20 mouse cellular contexts compared by ENCODE assay signal in the genomic region with DNA sequence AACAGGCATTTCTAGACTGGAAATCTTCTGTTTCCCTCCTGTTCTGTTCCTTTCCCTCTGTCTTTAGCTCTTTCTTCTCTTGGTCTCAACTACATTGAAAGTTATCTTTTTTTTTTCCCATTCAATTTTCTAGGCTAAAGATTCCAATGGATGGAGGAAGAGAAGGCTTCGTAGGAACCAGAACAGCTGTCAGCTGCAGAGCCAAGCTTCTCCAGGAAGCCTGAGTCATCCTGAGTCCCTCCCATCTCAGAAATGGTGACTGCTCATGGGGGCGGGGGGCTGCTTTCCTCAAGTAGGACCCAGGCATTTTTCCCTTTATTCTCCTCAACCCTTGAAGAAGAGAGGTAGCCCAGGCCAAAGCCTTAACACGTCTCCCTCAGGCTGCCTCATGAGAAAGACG. TPM values are rescaled to one million over a fixed set of nuclear protein-coding genes. Genes with fewer than 3 reads are reported as not detected.
A peak's percentile ranks its signal among the peaks of the same experiment; 100 is the strongest.
DNase-seq lines count a peak whose midpoint lies in the region; ATAC-seq and TF ChIP-seq lines count a peak whose summit lies in the region.
"Had no signal": no experiment of that assay in that cellular context is flagged by ENCODE, and none has a peak within 500 bp of the region (broad histone marks: within the 10 kb centered on the region; RNA-seq: fewer than 3 reads in every experiment).

No protein-coding gene starts in this region.

- H3ac ChIP-seq in myocyte (ENCODE audit: control insufficient read depth, insufficient read length), result no peak overlapping the region

- TF ChIP-seq POLR2A in myocyte (IDR thresholded peaks at IDR 0.05; ENCODE audit: insufficient read length, low read depth), result no peak

- H3K27me3 ChIP-seq in forebrain, embryonic 10.5 days (ENCODE audit: poor library complexity, severe bottlenecking), result peaks cover 99% of the 10 kb centered on the region
- H3K27me3 ChIP-seq in forebrain, embryonic 14.5 days (replicated peaks; ENCODE audit: control insufficient read depth, insufficient read depth, low read length), result peaks cover 82% of the 10 kb centered on the region
- H3K27me3 ChIP-seq in myocyte (ENCODE audit: control insufficient read depth, insufficient read depth, insufficient read length), result no peaks in the 10 kb centered on the region
- H3K27me3 ChIP-seq: CH12.LX, Patski had no signal

- H3K9ac ChIP-seq in forebrain, embryonic 14.5 days (ENCODE audit: low read length), result no peak overlapping the region

- no peak overlapping the region for H3K4me2 ChIP-seq in forebrain, embryonic 14.5 days (ENCODE audit: low read length)
- H3K4me2 ChIP-seq in myocyte (ENCODE audit: low read depth), result no peak overlapping the region

- H3K4me3 ChIP-seq in forebrain, embryonic 10.5 days, result no peak overlapping the region
- no peak overlapping the region for H3K4me3 ChIP-seq in forebrain, embryonic 14.5 days (ENCODE audit: low read depth, low read length)
- no peak overlapping the region for H3K4me3 ChIP-seq in myocyte

- WGBS in forebrain, embryonic 10.5 days, result 44% methylated on average over 4 of the region's 4 CpGs
- 31% methylated on average over 4 of the region's 4 CpGs for WGBS in forebrain, embryonic 14.5 days

- no peak for ATAC-seq in forebrain, embryonic 14.5 days
- ATAC-seq: activated CD4-positive, CD25-positive, alpha-beta regulatory T cell, adult 4 months; CD4-positive, CD25-positive, alpha-beta regulatory T cell, adult 4 months; Patski had no signal

- no peaks in the 10 kb centered on the region for H3K9me3 ChIP-seq in forebrain, embryonic 10.5 days
- H3K9me3 ChIP-seq in forebrain, embryonic 14.5 days (replicated peaks; ENCODE audit: control insufficient read depth, low read length), result no peaks in the 10 kb centered on the region
- H3K9me3 ChIP-seq: G1E had no signal

- H3K36me3 ChIP-seq in forebrain, embryonic 10.5 days (replicated peaks), result no peaks in the 10 kb centered on the region
- H3K36me3 ChIP-seq in forebrain, embryonic 14.5 days (ENCODE audit: control insufficient read depth, insufficient read depth, low read length), result no peaks in the 10 kb centered on the region
- H3K36me3 ChIP-seq in myocyte (ENCODE audit: control insufficient read depth, insufficient read depth), result no peaks in the 10 kb centered on the region

- H3K79me2 ChIP-seq in myocyte (ENCODE audit: control insufficient read depth, insufficient read depth), result no peaks in the 10 kb centered on the region

- H3K27ac ChIP-seq in forebrain, embryonic 10.5 days, result no peak overlapping the region
- H3K27ac ChIP-seq in forebrain, embryonic 14.5 days (ENCODE audit: low read depth, low read length), result no peak overlapping the region

- peaks cover 19% of the 10 kb centered on the region for H3K4me1 ChIP-seq in forebrain, embryonic 10.5 days
- H3K4me1 ChIP-seq in forebrain, embryonic 14.5 days (ENCODE audit: control insufficient read depth, insufficient read depth, low read length), result no peaks in the 10 kb centered on the region

- DNase-seq in forebrain, embryonic 10.5 days (ENCODE audit: extremely low spot score, low spot score), result peak; percentile 13
- DNase-seq in forebrain, embryonic 14.5 days (ENCODE audit: low spot score), result no peak
- DNase-seq in lung, postnatal 25 days (ENCODE audit: low spot score), result no peak
- DNase-seq: adrenal gland, adult 2 months; adrenal gland, adult 8-10 months; adrenal gland, postnatal 10 days; adrenal gland, postnatal 14 days; adrenal gland, postnatal 25 days; adrenal gland, postnatal 36 days; B cell, adult 2 months; cerebellum, adult 11 months; cerebellum, adult 11-12 months; cerebellum, adult 18-20 months had no signal

TF ChIP-seq in myocyte, 11 proteins besides CTCF, POLR2A, EP300 and RAD21:
- TF ChIP-seq SRF (IDR thresholded peaks at IDR 0.05; ENCODE audit: control insufficient read depth, insufficient read length, low read depth) (no peak), MYOD1 (IDR thresholded peaks at IDR 0.05; ENCODE audit: control insufficient read depth in 1 of 3, insufficient read length in 2 of 3, low read depth in 2 of 3) (peak; percentile 24 to 55 (median 28)), MYOG (IDR thresholded peaks at IDR 0.05; ENCODE audit: control insufficient read depth in 1 of 3, insufficient read depth in 1 of 3, insufficient read length in 2 of 3, low read depth in 2 of 3) (peak in 2 of 3 experiments; percentile 12 to 62), MAX (IDR thresholded peaks at IDR 0.05; ENCODE audit: low read depth) (no peak)

RNA-seq across cellular contexts. Expression of a gene that starts 7.4 kb away (rescaled TPM):
- polyA plus RNA-seq in forebrain, embryonic 10.5 days (2016; fragmentation: Nextera tagmentation; extraction: Ambion mirVana), result 1.6 and 1.7 TPM in 2 replicates
- 0.27 and 0.38 TPM in 2 replicates for polyA plus RNA-seq in forebrain, embryonic 14.5 days (2014; fragmentation: Nextera tagmentation; extraction: Ambion mirVana)
- 0.65 TPM for polyA plus RNA-seq in myocyte (2012; fragmentation: generic; extraction: Trizol)

RNA-seq across cellular contexts. Expression of a gene that starts 9.8 kb away (rescaled TPM):
- polyA plus RNA-seq in forebrain, embryonic 10.5 days (2016; fragmentation: Nextera tagmentation; extraction: Ambion mirVana), result 1.1 and 1.5 TPM in 2 replicates
- polyA plus RNA-seq in forebrain, embryonic 14.5 days (2014; fragmentation: Nextera tagmentation; extraction: Ambion mirVana), result not detected in 2 replicates
- not detected for polyA plus RNA-seq in myocyte (2012; fragmentation: generic; extraction: Trizol)
- polyA plus RNA-seq: activated CD4-positive, CD25-positive, alpha-beta regulatory T cell, adult 4 months; C2C12; CD4-positive, CD25-positive, alpha-beta regulatory T cell, adult 4 months; G1E; Patski had no signal
